Mouse (Mus musculus): ENCODE results near the gene Slc16a4. TPM values are rescaled to one million over a fixed set of nuclear protein-coding genes. Genes with fewer than 3 reads are reported as not detected.

Slc16a4 gene
- polyA plus RNA-seq, 1 experiment from 2014 or later: 6.1 TPM

DNA sequence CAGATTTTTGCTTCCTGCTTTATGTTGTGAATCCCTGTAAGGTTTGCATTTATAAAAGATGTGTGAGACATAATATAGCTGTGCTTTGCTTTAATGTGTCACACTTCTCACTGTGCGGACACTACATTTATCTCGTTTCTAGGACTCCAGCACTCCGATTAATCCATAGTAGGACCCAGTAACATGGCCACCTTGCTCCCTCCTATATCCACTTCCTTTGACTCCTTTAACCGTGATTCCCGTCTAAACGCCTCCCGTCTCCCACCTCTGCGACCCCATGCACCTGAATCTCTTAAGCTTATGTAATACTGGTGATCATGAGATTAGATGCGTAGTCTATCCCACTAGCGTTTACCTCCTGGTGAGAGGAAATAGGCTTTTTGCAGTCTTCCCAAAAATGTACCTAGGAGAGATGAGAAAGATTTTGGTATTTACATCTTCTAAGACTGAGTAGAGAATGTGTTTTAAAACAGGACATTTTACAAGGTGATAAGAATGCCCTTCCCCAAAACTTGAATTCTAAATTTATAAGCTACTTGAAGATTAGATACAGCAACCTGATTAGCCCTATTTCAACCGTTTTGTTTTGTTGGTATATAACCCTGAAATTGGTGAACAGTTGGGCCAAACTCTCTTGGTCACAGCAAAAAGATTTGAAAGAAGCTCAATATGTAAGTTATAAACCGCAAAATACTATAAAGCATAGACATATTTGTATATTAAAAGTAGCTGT, 43.3 kb downstream of the Slc16a4 start:
- Histone ChIP-seq H3K4me1 (replicated peaks) (peaks cover 27% of the 10 kb centered on the region), H3K9ac (replicated peaks) (peak overlapping the region; percentile 92), H3K4me2 (peak overlapping the region; percentile 75), H3K4me3 (replicated peaks) (peak overlapping the region; percentile 92), H3K36me3 (peaks cover 16% of the 10 kb centered on the region), H3K27me3 (no peaks in the 10 kb centered on the region), H3K27ac (peak overlapping the region; percentile 99), H3K9me3 (no peaks in the 10 kb centered on the region)
- WGBS: 10% methylated on average over 12 of the region's 12 CpGs
- ATAC-seq (ENCODE audit: insufficient number of reproducible peaks, insufficient read depth, low FRiP score, low TSS enrichment, low read depth): no peak

- Histone ChIP-seq H3K36me3 (no peaks in the 10 kb centered on the region), H3K27me3 (peaks cover 13% of the 10 kb centered on the region), H3K4me3 (replicated peaks) (no peak overlapping the region), H3K9me3 (no peaks in the 10 kb centered on the region), H3K4me1 (replicated peaks) (peaks cover 14% of the 10 kb centered on the region), H3K9ac (replicated peaks) (no peak overlapping the region), H3K27ac (no peak overlapping the region), H3K4me2 (no peak overlapping the region; the same call in 1 of the 2 replicates)
- ATAC-seq (ENCODE audit: insufficient number of reproducible peaks, insufficient read depth, low FRiP score, low TSS enrichment, low read depth): no peak
- 38% methylated on average over 3 of the region's 3 CpGs for WGBS
Measured at GRCm38 (mm10) chr3:107343971-107344370, 52.9 kb downstream of the Slc16a4 start.

GRCm38 (mm10) chr3:107345033-107345725, 54.1 kb downstream of the Slc16a4 start:
- Histone ChIP-seq H3K27ac (no peak overlapping the region), H3K9me3 (no peaks in the 10 kb centered on the region), H3K4me2 (no peak overlapping the region), H3K4me3 (replicated peaks) (no peak overlapping the region), H3K36me3 (no peaks in the 10 kb centered on the region), H3K27me3 (peaks cover 14% of the 10 kb centered on the region), H3K9ac (replicated peaks) (no peak overlapping the region), H3K4me1 (replicated peaks) (peaks cover 14% of the 10 kb centered on the region)
- ATAC-seq (ENCODE audit: insufficient number of reproducible peaks, insufficient read depth, low FRiP score, low TSS enrichment, low read depth): no peak
- 16% methylated on average over 3 of the region's 3 CpGs for WGBS

DNA sequence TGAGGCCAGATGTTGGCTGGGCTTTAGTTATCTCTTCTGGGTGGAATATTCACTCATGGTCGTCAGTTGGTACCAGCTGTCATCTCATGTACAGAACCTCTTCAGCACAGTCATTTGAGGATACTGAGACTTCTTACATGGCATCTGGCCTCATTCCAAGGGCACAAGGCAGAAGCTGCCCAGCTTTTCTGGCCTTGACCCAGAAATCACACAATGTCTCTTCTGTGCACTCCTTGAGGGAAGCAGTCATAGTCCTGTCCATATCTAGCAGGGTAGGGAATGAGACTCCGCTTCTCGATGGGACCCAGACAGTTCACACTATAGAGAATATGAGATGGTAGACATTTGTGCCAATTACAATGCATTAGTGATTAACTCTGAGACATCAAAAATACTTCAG, 58.0 kb downstream of the Slc16a4 start:
- no peak overlapping the region for H3K4me2 ChIP-seq
- WGBS: 87% methylated on average over 3 of the region's 3 CpGs
- no peak overlapping the region for H3K4me3 ChIP-seq (replicated peaks)
- no peaks in the 10 kb centered on the region for H3K36me3 ChIP-seq
- no peak overlapping the region for H3K9ac ChIP-seq (replicated peaks)
- peaks cover 21% of the 10 kb centered on the region; the same call in 1 of the 2 replicates for H3K27me3 ChIP-seq
- ATAC-seq (ENCODE audit: insufficient number of reproducible peaks, insufficient read depth, low FRiP score, low TSS enrichment, low read depth): no peak
- H3K27ac ChIP-seq: no peak overlapping the region
- peaks cover 10% of the 10 kb centered on the region for H3K4me1 ChIP-seq (replicated peaks)
- H3K9me3 ChIP-seq: no peaks in the 10 kb centered on the region

DNA sequence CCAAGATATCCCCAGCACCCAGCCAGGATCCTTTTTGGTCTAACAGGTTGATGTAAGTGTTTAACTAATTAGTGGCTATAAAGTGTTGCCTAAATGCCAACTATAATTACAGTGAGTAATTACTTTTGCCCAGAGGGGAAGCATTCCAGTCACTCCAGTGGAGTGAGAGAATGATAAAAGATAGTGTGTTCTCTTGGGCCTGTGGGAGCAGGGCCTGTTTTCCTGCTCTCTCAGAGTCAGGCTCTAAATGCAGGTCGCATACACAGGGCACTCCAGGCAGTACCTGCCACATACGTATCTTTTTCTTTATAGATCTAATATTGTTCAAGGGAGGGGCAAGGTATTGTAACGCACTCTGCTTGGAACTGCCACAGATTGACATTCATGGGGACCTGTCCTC, 60.7 kb downstream of the Slc16a4 start:
- Histone ChIP-seq H3K9ac (replicated peaks) (no peak overlapping the region), H3K27me3 (peaks cover 27% of the 10 kb centered on the region; the same call in 1 of the 2 replicates), H3K4me3 (replicated peaks) (no peak overlapping the region), H3K9me3 (no peaks in the 10 kb centered on the region), H3K4me1 (replicated peaks) (no peaks in the 10 kb centered on the region; the same call in 1 of the 2 replicates), H3K27ac (no peak overlapping the region), H3K36me3 (no peaks in the 10 kb centered on the region), H3K4me2 (no peak overlapping the region)
- WGBS: 50% methylated on average over 3 of the region's 3 CpGs
- ATAC-seq (ENCODE audit: insufficient number of reproducible peaks, insufficient read depth, low FRiP score, low TSS enrichment, low read depth): no peak; the same call in 1 of the 2 replicates

GRCm38 (mm10) chr3:107355618-107356260, 64.7 kb downstream of the Slc16a4 start:
- no peaks in the 10 kb centered on the region for H3K36me3 ChIP-seq
- no peaks in the 10 kb centered on the region for H3K9me3 ChIP-seq

DNA sequence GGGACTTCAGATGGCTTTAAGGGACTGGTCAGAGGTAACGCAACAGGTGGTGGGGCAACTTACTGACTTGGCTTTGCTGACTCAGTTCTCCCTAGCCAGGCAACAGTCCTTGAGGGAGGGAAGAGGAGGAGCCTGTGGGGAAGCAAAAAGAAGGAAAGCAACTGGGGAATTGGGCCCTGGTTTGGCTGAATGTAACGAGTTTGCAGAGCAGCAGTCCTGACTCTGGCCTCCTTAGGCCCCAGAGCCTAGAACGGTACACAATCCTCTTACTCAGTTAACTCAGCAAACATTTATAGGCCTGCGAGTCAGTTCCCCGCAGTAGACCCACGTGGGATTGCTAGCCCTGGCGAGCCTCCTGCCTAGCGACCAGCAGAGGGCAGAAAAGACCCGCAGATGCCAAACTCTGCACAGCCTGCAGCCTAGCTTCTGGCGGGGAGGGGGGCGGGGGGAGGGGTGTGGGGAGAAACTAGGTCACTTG, 66.0 kb downstream of the Slc16a4 start:
- peak; percentile 82 for ATAC-seq (ENCODE audit: insufficient number of reproducible peaks, insufficient read depth, low FRiP score, low TSS enrichment, low read depth)
- no peak overlapping the region for H3K27ac ChIP-seq
- no peaks in the 10 kb centered on the region for H3K36me3 ChIP-seq
- H3K9me3 ChIP-seq: no peaks in the 10 kb centered on the region
- H3K9ac ChIP-seq (replicated peaks): peak overlapping the region; percentile 54
- peaks cover 23% of the 10 kb centered on the region for H3K4me1 ChIP-seq (replicated peaks)
- peak overlapping the region; percentile 40 for H3K4me2 ChIP-seq
- 2% methylated on average over 11 of the region's 11 CpGs for WGBS
- H3K4me3 ChIP-seq (replicated peaks): no peak overlapping the region
- H3K27me3 ChIP-seq: peaks cover 16% of the 10 kb centered on the region; the same call in 1 of the 2 replicates

More at GRCm38 (mm10) chr3:107355618-107356260, 64.7 kb downstream of the Slc16a4 start:
- H3K27ac ChIP-seq: no peak overlapping the region
- 88% methylated on average over 6 of the region's 6 CpGs for WGBS
- peaks cover 24% of the 10 kb centered on the region; the same call in 1 of the 2 replicates for H3K27me3 ChIP-seq
- no peak for ATAC-seq (ENCODE audit: insufficient number of reproducible peaks, insufficient read depth, low FRiP score, low TSS enrichment, low read depth)
- H3K4me3 ChIP-seq (replicated peaks): no peak overlapping the region
- H3K4me1 ChIP-seq (replicated peaks): peaks cover 14% of the 10 kb centered on the region
- H3K9ac ChIP-seq (replicated peaks): no peak overlapping the region
- no peak overlapping the region for H3K4me2 ChIP-seq

DNA sequence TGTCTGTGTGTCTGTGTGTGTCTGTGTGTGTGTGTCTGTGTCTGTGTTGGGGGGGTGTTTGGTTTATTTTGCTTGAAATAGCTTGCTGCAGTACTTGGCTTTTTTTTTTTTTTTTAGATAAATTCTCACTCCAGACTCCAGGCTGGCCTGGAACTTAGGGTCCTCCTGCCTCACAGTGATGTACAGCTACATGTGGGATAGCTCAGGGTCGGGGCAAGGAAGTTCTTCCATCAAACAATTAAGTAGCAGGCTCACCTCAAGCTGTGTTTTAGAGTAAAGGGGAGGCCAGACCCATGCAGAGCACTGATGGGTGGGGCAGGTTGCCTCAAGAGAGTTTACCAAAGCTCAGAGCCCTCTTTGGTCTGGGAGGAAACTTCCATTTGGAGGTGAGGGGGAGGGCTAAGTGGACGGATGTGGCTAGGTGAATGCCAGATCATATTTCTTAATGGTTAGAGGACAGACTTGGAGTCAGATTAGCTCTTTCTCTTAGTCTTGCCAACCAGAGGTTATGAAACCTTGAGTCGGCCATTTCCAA, 66.7 kb downstream of the Slc16a4 start:
- no peak overlapping the region for H3K9ac ChIP-seq (replicated peaks)
- no peak overlapping the region for H3K27ac ChIP-seq
- H3K36me3 ChIP-seq: no peaks in the 10 kb centered on the region
- 0 out of 2 replicates have a peak, but pooled peaks have one; percentile 53 for ATAC-seq (ENCODE audit: insufficient number of reproducible peaks, insufficient read depth, low FRiP score, low TSS enrichment, low read depth)
- WGBS: 49% methylated on average over 3 of the region's 3 CpGs
- H3K4me2 ChIP-seq: no peak overlapping the region
- peaks cover 16% of the 10 kb centered on the region; the same call in 1 of the 2 replicates for H3K27me3 ChIP-seq
- H3K9me3 ChIP-seq: no peaks in the 10 kb centered on the region
- H3K4me3 ChIP-seq (replicated peaks): no peak overlapping the region
- peaks cover 23% of the 10 kb centered on the region for H3K4me1 ChIP-seq (replicated peaks)

- Histone ChIP-seq H3K4me2 (no peak overlapping the region), H3K4me3 (replicated peaks) (no peak overlapping the region), H3K27ac (peak overlapping the region; percentile 56; the same call in 1 of the 2 replicates), H3K27me3 (peaks cover 4% of the 10 kb centered on the region; the same call in 1 of the 2 replicates), H3K9ac (replicated peaks) (no peak overlapping the region), H3K4me1 (replicated peaks) (peaks cover 30% of the 10 kb centered on the region), H3K9me3 (no peaks in the 10 kb centered on the region), H3K36me3 (no peaks in the 10 kb centered on the region)
- 51% methylated on average over 4 of the region's 4 CpGs for WGBS
- ATAC-seq (ENCODE audit: insufficient number of reproducible peaks, insufficient read depth, low FRiP score, low TSS enrichment, low read depth): no peak
Measured at GRCm38 (mm10) chr3:107360341-107360740, 69.3 kb downstream of the Slc16a4 start.
